Mouse (Mus musculus) thymus, adult 2 months (tissue): ENCODE results near the gene Rpl32.

ENCODE experiments used
- CTCF ChIP-seq: fragments of 200-500 bp; IDR thresholded peaks from 2 replicates; pipeline ENCODE4 v1.5.1; 2012; ENCODE audit warnings: mild to moderate bottlenecking, control low read depth, low read length, moderate library complexity, borderline replicate concordance; ENCODE audit not compliant: control insufficient read depth, poor library complexity, insufficient read depth; ENCODE audit errors: extremely low read depth
- POLR2A ChIP-seq: fragments of 200-500 bp; IDR thresholded peaks from 2 replicates; pipeline ENCODE4 v1.6.1; 2012; ENCODE audit warnings: mild to moderate bottlenecking, low read length, control low read depth, moderate library complexity; ENCODE audit not compliant: control insufficient read depth, poor library complexity, insufficient read depth; ENCODE audit errors: extremely low read depth

DNA sequence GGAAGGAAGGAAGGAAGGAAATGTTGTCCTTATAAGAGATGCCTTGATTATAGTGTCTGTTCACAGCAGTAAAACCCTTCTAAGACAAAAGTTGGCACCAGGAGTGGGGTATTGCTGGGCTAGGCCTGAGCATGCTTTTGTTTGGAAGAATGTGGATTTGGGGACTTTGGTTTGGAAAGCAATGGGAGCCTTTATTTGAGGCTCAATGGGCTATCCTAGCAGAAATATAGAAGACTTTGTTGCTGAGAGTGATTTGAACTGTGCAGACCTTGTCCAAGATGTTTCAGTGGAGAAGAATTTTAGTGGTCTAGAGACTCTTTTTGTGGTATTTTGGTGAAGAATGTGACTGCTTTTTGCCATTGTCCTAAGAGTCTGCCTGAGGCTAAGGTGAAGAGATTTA is 25.3 kb upstream of the Rpl32 start:
- TF ChIP-seq CTCF (no peak), POLR2A (no peak)
